Mouse (Mus musculus) E14TG2a.4 (cell line): ENCODE measurements at regions not wholly inside any gene's neighbourhood (a gene's known extent, or its start where the extent isn't known, plus 50 kb on each side); places are given as distances from the start of the nearest gene placed in this dataset.

Experiments used
- H3K27me3 ChIP-seq: 2 replicates; pipeline ENCODE4 v1.6.1; 2014; ENCODE audit warnings: low read length, control low read depth; ENCODE audit not compliant: insufficient read depth
- H3K36me3 ChIP-seq: 2 replicates; pipeline ENCODE4 v1.6.1; 2014; ENCODE audit warnings: low read length, control low read depth; ENCODE audit not compliant: insufficient read depth
- H3K4me1 ChIP-seq: replicated peaks from 2 replicates; pipeline ENCODE4 v1.6.1; 2014; ENCODE audit warnings: low read depth, low read length, control low read depth
- H3K4me3 ChIP-seq: replicated peaks from 2 replicates; pipeline ENCODE4 v1.5.1; 2014; ENCODE audit warnings: mild to moderate bottlenecking, low read length
- H3K9me3 ChIP-seq: 2 replicates; pipeline ENCODE4 v1.6.1; 2014; ENCODE audit warnings: low read length, control low read depth
- CTCF ChIP-seq: conservative IDR thresholded peaks from 2 replicates; pipeline ENCODE4 v1.5.1; 2014; ENCODE audit warnings: low read length
- NANOG ChIP-seq: IDR thresholded peaks from 2 replicates; pipeline ENCODE4 v1.6.1; 2014; ENCODE audit warnings: borderline replicate concordance, low read length, mixed read lengths
- POU5F1 ChIP-seq: IDR thresholded peaks from 2 replicates; pipeline ENCODE4 v1.6.1; 2014; ENCODE audit warnings: low read length, borderline replicate concordance

- Histone ChIP-seq H3K27me3 (peaks cover 76% of the 10 kb centered on the region), H3K9me3 (peaks cover 8% of the 10 kb centered on the region), H3K36me3 (no peaks in the 10 kb centered on the region), H3K4me3 (no peak overlapping the region), H3K4me1 (peaks cover 37% of the 10 kb centered on the region)
- TF ChIP-seq NANOG = no peak
- no peak for TF ChIP-seq CTCF
- no peak for TF ChIP-seq POU5F1
Observed at GRCm38 (mm10) chr7:98768460-98768859, 65.6 kb downstream of the Thap12 start.

GRCm38 (mm10) chr7:98769111-98769734 lies 65.7 kb upstream of the Wnt11 start:
- Histone ChIP-seq H3K4me1 (peaks cover 37% of the 10 kb centered on the region), H3K36me3 (no peaks in the 10 kb centered on the region), H3K4me3 (peak overlapping the region; percentile 27; the same call in 1 of the 2 replicates), H3K9me3 (peaks cover 8% of the 10 kb centered on the region), H3K27me3 (peaks cover 76% of the 10 kb centered on the region)
- no peak for TF ChIP-seq NANOG
- no peak for TF ChIP-seq CTCF
- TF ChIP-seq POU5F1 = no peak

- Histone ChIP-seq H3K4me1 (peaks cover 43% of the 10 kb centered on the region), H3K36me3 (no peaks in the 10 kb centered on the region), H3K4me3 (peak overlapping the region; percentile 45), H3K9me3 (peaks cover 5% of the 10 kb centered on the region), H3K27me3 (peaks cover 66% of the 10 kb centered on the region)
- TF ChIP-seq CTCF (no peak), NANOG (no peak; the same call in 1 of the 2 replicates), POU5F1 (no peak)
Observed at GRCm38 (mm10) chr7:98770257-98770890, 64.5 kb upstream of the Wnt11 start.

- peaks cover 69% of the 10 kb centered on the region for H3K27me3 ChIP-seq
- no peak for TF ChIP-seq POU5F1
- TF ChIP-seq CTCF = no peak
- TF ChIP-seq NANOG = no peak
- no peaks in the 10 kb centered on the region for H3K36me3 ChIP-seq
- peaks cover 43% of the 10 kb centered on the region for H3K4me1 ChIP-seq
- no peak overlapping the region for H3K4me3 ChIP-seq
- no peaks in the 10 kb centered on the region for H3K9me3 ChIP-seq
Observed at GRCm38 (mm10) chr7:98771134-98771775, 63.7 kb upstream of the Wnt11 start.

- TF ChIP-seq POU5F1 (no peak), CTCF (peak; percentile 55)
- Histone ChIP-seq H3K36me3 (no peaks in the 10 kb centered on the region), H3K9me3 (no peaks in the 10 kb centered on the region), H3K4me1 (peaks cover 38% of the 10 kb centered on the region), H3K27me3 (peaks cover 57% of the 10 kb centered on the region), H3K4me3 (no peak overlapping the region)
Observed at GRCm38 (mm10) chr7:98774597-98774996, 60.3 kb upstream of the Wnt11 start.

GRCm38 (mm10) chr7:98775031-98775430 lies 59.9 kb upstream of the Wnt11 start:
- TF ChIP-seq NANOG = no peak
- TF ChIP-seq CTCF = no peak
- TF ChIP-seq POU5F1 = no peak
- H3K4me1 ChIP-seq = peaks cover 37% of the 10 kb centered on the region

GRCm38 (mm10) chr7:98777304-98777849 lies 57.5 kb upstream of the Wnt11 start:
- H3K4me3 ChIP-seq = no peak overlapping the region
- H3K4me1 ChIP-seq = peaks cover 25% of the 10 kb centered on the region; the same call in 1 of the 2 replicates
- H3K27me3 ChIP-seq = peaks cover 52% of the 10 kb centered on the region
- no peaks in the 10 kb centered on the region for H3K9me3 ChIP-seq
- TF ChIP-seq POU5F1 (no peak), NANOG (no peak), CTCF (no peak)
- no peaks in the 10 kb centered on the region for H3K36me3 ChIP-seq

More at GRCm38 (mm10) chr7:98775031-98775430, 59.9 kb upstream of the Wnt11 start:
- Histone ChIP-seq H3K4me3 (no peak overlapping the region), H3K9me3 (no peaks in the 10 kb centered on the region), H3K27me3 (peaks cover 59% of the 10 kb centered on the region), H3K36me3 (no peaks in the 10 kb centered on the region)

GRCm38 (mm10) chr7:98778929-98779328 lies 56.0 kb upstream of the Wnt11 start:
- Histone ChIP-seq H3K4me1 (peaks cover 28% of the 10 kb centered on the region; the same call in 1 of the 2 replicates), H3K9me3 (no peaks in the 10 kb centered on the region), H3K36me3 (no peaks in the 10 kb centered on the region), H3K4me3 (no peak overlapping the region), H3K27me3 (peaks cover 45% of the 10 kb centered on the region)
- TF ChIP-seq NANOG = no peak
- TF ChIP-seq CTCF = peak; percentile 69
